Comparison of ENCODE assay signal across 16 mouse cellular contexts in the genomic region with DNA sequence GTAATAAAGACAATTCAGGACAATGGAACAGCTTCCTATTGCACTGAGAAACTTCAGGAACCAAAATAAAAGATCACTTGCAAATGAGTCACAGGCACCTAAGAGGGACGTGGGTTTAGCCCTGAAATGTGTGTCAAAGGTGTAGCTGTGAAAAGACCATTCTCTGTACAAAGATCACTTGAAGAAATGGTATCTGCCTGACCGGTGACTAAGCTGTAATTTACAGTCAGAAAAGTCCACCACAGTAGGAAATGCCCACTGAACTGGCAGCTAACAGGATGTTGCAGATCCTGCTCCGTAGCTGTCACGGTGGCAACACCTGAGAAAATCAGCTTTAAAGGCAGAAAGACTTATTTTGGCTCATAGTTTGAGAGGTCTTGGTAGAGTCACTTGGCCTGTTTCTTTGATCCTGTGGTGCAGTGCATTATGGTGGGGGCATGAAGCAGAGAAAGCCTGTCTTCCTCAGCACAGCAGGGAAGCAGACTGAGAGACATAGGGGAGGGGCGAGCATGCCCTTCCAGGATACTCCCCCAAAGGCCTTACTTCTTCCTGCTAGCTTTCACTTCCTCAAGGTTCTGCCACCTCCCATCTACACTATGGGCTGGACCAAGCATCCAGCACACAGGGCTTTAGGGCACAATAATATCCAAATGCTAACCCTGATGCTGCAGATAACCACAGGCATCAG. TPM values are rescaled to one million over a fixed set of nuclear protein-coding genes. Genes with fewer than 3 reads are reported as not detected.
DNase-seq lines count a peak whose midpoint lies in the region; ATAC-seq and TF ChIP-seq lines count a peak whose summit lies in the region.
"Had no signal": no experiment of that assay in that cellular context is flagged by ENCODE, and none has a peak within 500 bp of the region (broad histone marks: within the 10 kb centered on the region; RNA-seq: fewer than 3 reads in every experiment).

No protein-coding gene starts in this region.

- H3K4me3 ChIP-seq in kidney, postnatal 0 days (replicated peaks; ENCODE audit: low read depth, low read length), result no peak overlapping the region
- H3K4me3 ChIP-seq in brown adipose tissue, adult 24 weeks (ENCODE audit: insufficient read depth, low read depth, low read length), result no peak overlapping the region
- H3K4me3 ChIP-seq: embryonic facial prominence, embryonic 13.5 days; liver, embryonic 15.5 days; midbrain, embryonic 13.5 days; neural tube, embryonic 15.5 days had no signal

- WGBS in kidney, postnatal 0 days, result 48% methylated on average over 5 of the region's 5 CpGs

- no peaks in the 10 kb centered on the region for H3K9me3 ChIP-seq in kidney, postnatal 0 days (replicated peaks; ENCODE audit: low read length)
- H3K9me3 ChIP-seq: embryonic facial prominence, embryonic 13.5 days; liver, embryonic 15.5 days; midbrain, embryonic 13.5 days; neural tube, embryonic 15.5 days had no signal

- no peak overlapping the region for H3K9ac ChIP-seq in kidney, postnatal 0 days (ENCODE audit: low read depth, low read length)
- H3K9ac ChIP-seq: embryonic facial prominence, embryonic 13.5 days; liver, embryonic 15.5 days; midbrain, embryonic 13.5 days; neural tube, embryonic 15.5 days had no signal

- peak; percentile 31 for DNase-seq in kidney, postnatal 0 days (ENCODE audit: low spot score)
- DNase-seq in kidney, adult 11 months, result no peak
- peak; percentile 36 to 53 for DNase-seq in B cell, adult 2 months
- no peak for DNase-seq in retina, embryonic 14.5 days (ENCODE audit: low spot score)
- DNase-seq in embryo, embryonic 9.5 days (ENCODE audit: extremely low spot score), result no peak
- DNase-seq in right cerebral cortex, postnatal 4 days, result no peak
- DNase-seq: cerebellum, adult 8-10 months; kidney, adult 18-20 months had no signal

- H3K4me1 ChIP-seq in kidney, postnatal 0 days (replicated peaks; ENCODE audit: insufficient read depth, low read length), result peaks cover 8% of the 10 kb centered on the region; the same call in 1 of the 2 replicates
- peaks cover 25% of the 10 kb centered on the region for H3K4me1 ChIP-seq in brown adipose tissue, adult 24 weeks (ENCODE audit: control insufficient read depth, insufficient read depth, insufficient read length, low read length)

- no peak for TF ChIP-seq CTCF in kidney, postnatal 0 days (IDR thresholded peaks at IDR 0.05; ENCODE audit: low read depth)

- no peaks in the 10 kb centered on the region for H3K27me3 ChIP-seq in kidney, postnatal 0 days (ENCODE audit: insufficient read depth, low read length)
- H3K27me3 ChIP-seq: embryonic facial prominence, embryonic 13.5 days; liver, embryonic 15.5 days; midbrain, embryonic 13.5 days; neural tube, embryonic 15.5 days had no signal

- ATAC-seq in kidney, postnatal 0 days (replicated peaks; ENCODE audit: low FRiP score, low read depth), result no peak
- ATAC-seq in megakaryocyte progenitor cell, adult 5-6 weeks (replicated peaks; ENCODE audit: poor library complexity), result peak; percentile 89
- ATAC-seq: forebrain, embryonic 16.5 days; midbrain, embryonic 13.5 days had no signal

- H3K27ac ChIP-seq in kidney, postnatal 0 days, result no peak overlapping the region
- H3K27ac ChIP-seq in brown adipose tissue, adult 24 weeks (replicated peaks; ENCODE audit: low read depth, low read length), result peak overlapping the region; percentile 58
- H3K27ac ChIP-seq: embryonic facial prominence, embryonic 13.5 days; liver, embryonic 15.5 days; midbrain, embryonic 13.5 days; neural tube, embryonic 15.5 days had no signal

- H3K36me3 ChIP-seq in kidney, postnatal 0 days (ENCODE audit: insufficient read depth, low read length), result no peaks in the 10 kb centered on the region
- H3K36me3 ChIP-seq: liver, embryonic 15.5 days; midbrain, embryonic 13.5 days; neural tube, embryonic 15.5 days had no signal

- no peak overlapping the region for H3K4me2 ChIP-seq in kidney, postnatal 0 days (ENCODE audit: low read length)
- H3K4me2 ChIP-seq: embryonic facial prominence, embryonic 13.5 days; heart, embryonic 11.5 days; liver, embryonic 15.5 days; midbrain, embryonic 13.5 days; neural tube, embryonic 15.5 days had no signal

RNA-seq across cellular contexts. Expression of a gene that starts 28.9 kb away (rescaled TPM):
- polyA plus RNA-seq in kidney, postnatal 0 days (2015; fragmentation: Nextera tagmentation; extraction: Ambion mirVana), result 5.3 and 5.4 TPM in 2 replicates
- polyA plus RNA-seq in brown adipose tissue, adult 24 weeks (2012; ENCODE audit: insufficient read depth, insufficient read length, missing spikeins), result 15.4 and 15.7 TPM in 2 replicates
- total RNA-seq in megakaryocyte progenitor cell, adult 5-6 weeks (2015), result 21.6 and 22.1 TPM in 2 replicates
- 7.5 and 9.1 TPM in 2 replicates for total RNA-seq in megakaryocyte progenitor cell, adult 5-6 weeks (2017)

Comparison
In these comparisons a context has a peak if more than half of its experiments do, and no peak if none do; other contexts are left out.
1. DNase-seq: peak in kidney, postnatal 0 days (single experiment) and B cell, adult 2 months (2 of 2); none in kidney, adult 11 months (single experiment), retina, embryonic 14.5 days (single experiment), embryo, embryonic 9.5 days (single experiment) and right cerebral cortex, postnatal 4 days (single experiment).